Mouse (Mus musculus) olfactory bulb, adult 2 months (tissue): ENCODE measurements around the gene Cib2. TPM values are rescaled to one million over a fixed set of nuclear protein-coding genes. Genes with fewer than 3 reads are reported as not detected.
"Not testable (repeated sequence)": the region's sequence is repeated elsewhere in the genome, so short reads cannot be mapped to it uniquely, and the experiment has no call there.

Source experiments
- H3K27ac ChIP-seq: fragments of 200-500 bp; 2 replicates; pipeline ENCODE4 v1.5.1; 2012; ENCODE audit warnings: low read depth, low read length; ENCODE audit not compliant: insufficient read depth
- H3K4me1 ChIP-seq: fragments of 200-500 bp; 2 replicates; pipeline ENCODE4 v1.6.1; 2012; ENCODE audit warnings: low read length; ENCODE audit not compliant: control insufficient read depth, insufficient read depth
- H3K4me3 ChIP-seq: fragments of 200-500 bp; 2 replicates; pipeline ENCODE4 v1.5.1; 2012; ENCODE audit warnings: mild to moderate bottlenecking, low read depth, low read length, moderate library complexity; ENCODE audit not compliant: insufficient read depth
- CTCF ChIP-seq: fragments of 200-500 bp; IDR thresholded peaks from 2 replicates; pipeline ENCODE4 v1.5.1; 2012; ENCODE audit warnings: low read depth, mild to moderate bottlenecking, low read length, moderate library complexity; ENCODE audit not compliant: insufficient read depth
- POLR2A ChIP-seq: fragments of 200-500 bp; IDR thresholded peaks from 2 replicates; pipeline ENCODE4 v1.6.1; 2012; ENCODE audit warnings: mild to moderate bottlenecking, low read depth, low read length, moderate library complexity; ENCODE audit not compliant: insufficient read depth
- WGBS: fragments of 180-500 bp; shearing (Covaris S2); methylation state at CpG from one replicate; pipeline ENCODE4 v1.1.7; 2018; 5-methylcytosine and 5-hydroxymethylcytosine counted together
- polyA plus RNA-seq: library from polyadenylated mRNA; stranded (reverse); fragments of >200 nt; gene quantifications from 2 replicates; pipeline ENCODE4 v1.2.4, GENCODE M21; 2012; ENCODE audit warnings: low replicate concordance; ENCODE audit not compliant: missing spikeins, insufficient read depth, insufficient read length

The Cib2 gene
- polyA plus RNA-seq, 1 experiment, result not detected

DNA sequence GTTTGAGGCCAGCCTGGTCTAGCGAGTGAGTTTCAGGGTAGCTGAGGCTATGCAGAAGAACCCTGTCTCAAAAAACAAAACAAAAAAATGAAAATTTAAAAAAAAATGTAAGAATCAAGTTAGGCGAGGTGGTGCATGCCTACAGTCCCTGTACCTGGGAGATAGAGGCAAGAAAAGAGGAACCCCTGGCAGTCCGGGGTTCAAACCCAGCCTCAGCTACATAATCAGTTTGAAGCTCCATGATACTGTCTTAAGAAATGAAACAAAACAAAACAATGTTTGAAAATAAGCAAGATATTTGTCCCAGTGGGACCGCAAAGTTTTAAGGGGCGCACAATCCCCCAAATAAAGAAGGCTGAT is 25.8 kb upstream of the Cib2 start:
- 36% methylated on average over 5 of the region's 5 CpGs for WGBS

DNA sequence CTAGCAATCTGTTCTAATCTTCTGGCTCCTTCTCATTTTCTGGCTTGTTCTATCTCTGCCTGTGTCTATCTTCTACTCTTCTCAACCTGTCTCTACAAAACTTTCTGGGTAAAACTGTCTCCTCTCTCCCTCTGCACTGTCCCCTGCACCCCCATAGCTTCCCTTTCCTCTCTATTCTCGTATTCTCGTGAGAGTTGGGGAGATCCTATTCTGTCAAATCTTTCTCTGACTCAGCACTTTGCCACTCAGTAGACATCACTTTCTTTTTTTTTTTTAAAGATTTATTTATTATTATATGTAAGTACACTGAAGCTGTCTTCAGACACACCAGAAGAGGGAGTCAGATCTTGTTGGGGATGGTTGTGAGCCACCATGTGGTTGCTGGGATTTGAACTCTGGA is 24.1 kb upstream of the Cib2 start:
- not testable (repeated sequence) for H3K4me1 ChIP-seq, H3K4me3 ChIP-seq, H3K27ac ChIP-seq
- 83% methylated on average over 2 of the region's 2 CpGs for WGBS

More for the DNA sequence above, 25.8 kb upstream of the Cib2 start:
- TF ChIP-seq CTCF (no peak), POLR2A (no peak)
- H3K27ac ChIP-seq, result no peak overlapping the region
- H3K4me1 ChIP-seq, result peaks cover 4% of the 10 kb centered on the region; the same call in 1 of the 2 replicates
- H3K4me3 ChIP-seq, result peak overlapping the region; percentile 59; the same call in 1 of the 2 replicates

GRCm38 (mm10) chr9:54583712-54584111 is 23.7 kb upstream of the Cib2 start:
- Histone ChIP-seq H3K4me3 (no peak overlapping the region), H3K4me1 (peaks cover 4% of the 10 kb centered on the region; the same call in 1 of the 2 replicates), H3K27ac (no peak overlapping the region)
- no peak for TF ChIP-seq CTCF
- TF ChIP-seq POLR2A, result no peak
- 73% methylated on average over 1 of the region's 1 CpGs for WGBS

- TF ChIP-seq CTCF, result no peak
- no peak for TF ChIP-seq POLR2A
- Histone ChIP-seq H3K27ac (no peak overlapping the region), H3K4me3 (no peak overlapping the region), H3K4me1 (no peaks in the 10 kb centered on the region)
- WGBS, result 87% methylated on average over 9 of the region's 9 CpGs
Observed at GRCm38 (mm10) chr9:54571130-54571839, 11.3 kb upstream of the Cib2 start.

DNA sequence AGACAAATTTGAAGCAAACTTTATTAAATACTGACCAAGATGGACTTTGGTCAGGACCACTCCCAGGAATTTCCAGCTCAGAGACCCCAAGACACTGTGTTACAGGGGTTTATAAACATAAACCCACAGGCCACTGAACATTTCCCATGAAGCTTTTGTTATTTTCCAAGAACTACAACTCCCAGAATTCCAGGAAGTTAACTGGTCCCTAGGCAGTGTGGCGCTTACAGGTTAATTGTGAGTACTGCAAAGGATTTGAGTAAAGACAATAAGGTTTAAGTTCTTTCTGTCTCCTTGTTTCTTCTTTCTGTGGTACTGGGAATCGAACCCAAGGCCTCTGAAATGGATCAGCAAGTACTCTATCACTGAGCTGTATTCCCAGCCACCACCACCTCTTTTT is 8.7 kb upstream of the Cib2 start:
- Histone ChIP-seq H3K4me1 (no peaks in the 10 kb centered on the region), H3K27ac (no peak overlapping the region), H3K4me3 (no peak overlapping the region)
- TF ChIP-seq CTCF (no peak), POLR2A (no peak)
- WGBS, result 35% methylated on average over 2 of the region's 2 CpGs

DNA sequence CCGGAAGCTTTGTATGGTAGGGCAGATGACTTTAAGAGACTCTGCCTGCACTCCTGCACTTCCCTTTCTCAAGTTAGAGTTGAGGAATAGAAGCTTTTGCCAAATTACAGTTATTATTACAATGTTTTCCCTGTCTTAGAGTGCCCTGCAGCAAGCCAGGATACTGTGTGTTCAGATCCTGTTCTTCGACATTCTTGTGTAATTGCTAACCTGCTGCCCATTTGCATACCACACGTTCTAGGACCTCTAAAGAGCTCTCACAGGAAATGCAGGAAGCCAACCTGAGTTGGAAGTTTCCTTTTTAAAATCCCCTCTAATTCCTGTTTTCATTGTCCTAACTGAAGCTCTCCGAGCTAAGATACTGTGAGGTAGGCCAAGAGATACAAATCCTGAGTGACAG is 6.9 kb upstream of the Cib2 start:
- 75% methylated on average over 4 of the region's 4 CpGs for WGBS
- Histone ChIP-seq H3K4me3 (no peak overlapping the region), H3K27ac (no peak overlapping the region), H3K4me1 (no peaks in the 10 kb centered on the region)
- TF ChIP-seq CTCF (no peak), POLR2A (no peak)

- WGBS, result 90% methylated on average over 8 of the region's 8 CpGs
- Histone ChIP-seq H3K4me1 (peaks cover 7% of the 10 kb centered on the region; the same call in 1 of the 2 replicates), H3K4me3 (no peak overlapping the region), H3K27ac (no peak overlapping the region)
- no peak for TF ChIP-seq POLR2A
- TF ChIP-seq CTCF, result no peak
Observed at GRCm38 (mm10) chr9:54560831-54561601, 998 bp upstream of the Cib2 start.

GRCm38 (mm10) chr9:54558731-54559130 is 1.3 kb downstream of the Cib2 start:
- Histone ChIP-seq H3K27ac (no peak overlapping the region), H3K4me3 (no peak overlapping the region), H3K4me1 (peaks cover 7% of the 10 kb centered on the region; the same call in 1 of the 2 replicates)
- 89% methylated on average over 8 of the region's 8 CpGs for WGBS
- TF ChIP-seq CTCF (no peak), POLR2A (no peak)

GRCm38 (mm10) chr9:54555044-54555443 is 5.0 kb downstream of the Cib2 start:
- H3K4me3 ChIP-seq, result no peak overlapping the region
- peaks cover 5% of the 10 kb centered on the region; the same call in 1 of the 2 replicates for H3K4me1 ChIP-seq
- TF ChIP-seq POLR2A (no peak), CTCF (no peak)
- WGBS, result 73% methylated on average over 2 of the region's 2 CpGs
- no peak overlapping the region for H3K27ac ChIP-seq

DNA sequence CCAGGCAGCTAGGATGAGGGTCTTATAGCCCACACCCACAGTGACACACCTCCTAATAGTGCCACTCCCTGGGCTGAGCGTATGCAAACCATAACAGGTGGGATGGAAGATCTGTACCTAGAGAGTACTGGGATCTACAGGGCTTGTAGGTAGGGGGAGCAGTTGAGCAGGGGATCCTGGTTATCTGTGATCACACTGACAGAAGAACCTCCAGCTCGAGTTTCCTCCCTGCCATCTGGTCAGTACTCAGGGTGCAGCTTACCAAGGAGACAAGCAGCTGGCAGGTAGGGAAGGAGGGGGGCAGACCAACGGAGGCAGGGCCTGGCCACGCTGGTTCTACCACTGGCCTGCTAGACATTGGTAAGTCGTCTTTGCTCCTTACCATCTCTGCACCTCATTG is 7.6 kb downstream of the Cib2 start:
- no peak for TF ChIP-seq CTCF
- no peak for TF ChIP-seq POLR2A

More for the DNA sequence above, 7.6 kb downstream of the Cib2 start:
- Histone ChIP-seq H3K27ac (no peak overlapping the region), H3K4me3 (no peak overlapping the region), H3K4me1 (no peaks in the 10 kb centered on the region; the same call in 1 of the 2 replicates)
- WGBS, result 48% methylated on average over 5 of the region's 5 CpGs
